Mouse (Mus musculus): ENCODE measurements around the gene Tbx1. TPM values are rescaled to one million over a fixed set of nuclear protein-coding genes. Genes with fewer than 3 reads are reported as not detected.

The Tbx1 gene
- polyA plus RNA-seq, 1 experiment: 3.3 TPM

GRCm38 (mm10) chr16:18629390-18630231 lies 39.1 kb upstream of the Tbx1 start, which contains the start of gene Sept5:
Sept5 (minus strand) TSS chr16:18629954.
- H3K4me1 ChIP-seq (ENCODE audit: control insufficient read depth, insufficient read depth, low read length): 0 out of 2 replicates have a peak, but pooled peaks cover 4% of the 10 kb centered on the region

GRCm38 (mm10) chr16:18628948-18629340 lies 38.5 kb upstream of the Tbx1 start:
- no peak for TF ChIP-seq CTCF (IDR thresholded peaks at IDR 0.05; ENCODE audit: borderline replicate concordance, insufficient read depth, low read length)
- no peak for TF ChIP-seq POLR2A (IDR thresholded peaks at IDR 0.05; ENCODE audit: low read depth, low read length)
- peak overlapping the region; percentile 10; the same call in 1 of the 2 replicates for H3K27ac ChIP-seq (ENCODE audit: insufficient read depth, low read length)
- 0 out of 2 replicates have a peak, but pooled peaks cover 4% of the 10 kb centered on the region for H3K4me1 ChIP-seq (ENCODE audit: control insufficient read depth, insufficient read depth, low read length)

More at GRCm38 (mm10) chr16:18629390-18630231, 39.1 kb upstream of the Tbx1 start, which contains the start of gene Sept5:
- peak within 1 kb of the TSS; percentile 10; the same call in 1 of the 2 replicates for H3K27ac ChIP-seq (ENCODE audit: insufficient read depth, low read length)
- peak within 1 kb of the TSS; percentile 74 for H3K4me3 ChIP-seq (ENCODE audit: insufficient read depth, low read length)
- no peak for TF ChIP-seq CTCF (IDR thresholded peaks at IDR 0.05; ENCODE audit: borderline replicate concordance, insufficient read depth, low read length)
- peak; percentile 62 for TF ChIP-seq POLR2A (IDR thresholded peaks at IDR 0.05; ENCODE audit: low read depth, low read length)

GRCm38 (mm10) chr16:18628206-18628947 lies 37.9 kb upstream of the Tbx1 start:
- TF ChIP-seq CTCF (IDR thresholded peaks at IDR 0.05; ENCODE audit: borderline replicate concordance, insufficient read depth, low read length): no peak
- peak; percentile 62; the same call in 1 of the 2 replicates for TF ChIP-seq POLR2A (IDR thresholded peaks at IDR 0.05; ENCODE audit: low read depth, low read length)
- Histone ChIP-seq H3K27ac (ENCODE audit: insufficient read depth, low read length) (peak overlapping the region; percentile 10; the same call in 1 of the 2 replicates), H3K4me3 (ENCODE audit: insufficient read depth, low read length) (peak overlapping the region; percentile 74), H3K4me1 (ENCODE audit: control insufficient read depth, insufficient read depth, low read length) (0 out of 2 replicates have a peak, but pooled peaks cover 4% of the 10 kb centered on the region)

More at GRCm38 (mm10) chr16:18628948-18629340, 38.5 kb upstream of the Tbx1 start:
- peak overlapping the region; percentile 74 for H3K4me3 ChIP-seq (ENCODE audit: insufficient read depth, low read length)

- Histone ChIP-seq H3K4me1 (ENCODE audit: control insufficient read depth, insufficient read depth, low read length) (0 out of 2 replicates have a peak, but pooled peaks cover 4% of the 10 kb centered on the region), H3K27ac (ENCODE audit: insufficient read depth, low read length) (no peak overlapping the region), H3K4me3 (ENCODE audit: insufficient read depth, low read length) (no peak overlapping the region)
- no peak for TF ChIP-seq POLR2A (IDR thresholded peaks at IDR 0.05; ENCODE audit: low read depth, low read length)
- no peak for TF ChIP-seq CTCF (IDR thresholded peaks at IDR 0.05; ENCODE audit: borderline replicate concordance, insufficient read depth, low read length)
These were observed 36.7 kb upstream of the Tbx1 start for GRCm38 (mm10) chr16:18627163-18627562.

- TF ChIP-seq POLR2A (IDR thresholded peaks at IDR 0.05; ENCODE audit: low read depth, low read length): no peak
- TF ChIP-seq CTCF (IDR thresholded peaks at IDR 0.05; ENCODE audit: borderline replicate concordance, insufficient read depth, low read length): peak; percentile 78
- H3K4me3 ChIP-seq (ENCODE audit: insufficient read depth, low read length): peak within 1 kb of the TSS; percentile 17
- 0 out of 2 replicates have a peak, but pooled peaks cover 4% of the 10 kb centered on the region for H3K4me1 ChIP-seq (ENCODE audit: control insufficient read depth, insufficient read depth, low read length)
- no peak within 1 kb of the TSS; the same call in 1 of the 2 replicates for H3K27ac ChIP-seq (ENCODE audit: insufficient read depth, low read length)
These were observed 36.0 kb upstream of the Tbx1 start, which contains the start of gene Gm49601 for GRCm38 (mm10) chr16:18626376-18626878. Gm49601 (minus strand) TSS chr16:18626427.

GRCm38 (mm10) chr16:18625791-18626311 lies 35.4 kb upstream of the Tbx1 start:
- TF ChIP-seq POLR2A (IDR thresholded peaks at IDR 0.05; ENCODE audit: low read depth, low read length): no peak
- no peak for TF ChIP-seq CTCF (IDR thresholded peaks at IDR 0.05; ENCODE audit: borderline replicate concordance, insufficient read depth, low read length)
- H3K27ac ChIP-seq (ENCODE audit: insufficient read depth, low read length): no peak overlapping the region; the same call in 1 of the 2 replicates
- 0 out of 2 replicates have a peak, but pooled peaks cover 4% of the 10 kb centered on the region for H3K4me1 ChIP-seq (ENCODE audit: control insufficient read depth, insufficient read depth, low read length)
- H3K4me3 ChIP-seq (ENCODE audit: insufficient read depth, low read length): peak overlapping the region; percentile 13; the same call in 1 of the 2 replicates

DNA sequence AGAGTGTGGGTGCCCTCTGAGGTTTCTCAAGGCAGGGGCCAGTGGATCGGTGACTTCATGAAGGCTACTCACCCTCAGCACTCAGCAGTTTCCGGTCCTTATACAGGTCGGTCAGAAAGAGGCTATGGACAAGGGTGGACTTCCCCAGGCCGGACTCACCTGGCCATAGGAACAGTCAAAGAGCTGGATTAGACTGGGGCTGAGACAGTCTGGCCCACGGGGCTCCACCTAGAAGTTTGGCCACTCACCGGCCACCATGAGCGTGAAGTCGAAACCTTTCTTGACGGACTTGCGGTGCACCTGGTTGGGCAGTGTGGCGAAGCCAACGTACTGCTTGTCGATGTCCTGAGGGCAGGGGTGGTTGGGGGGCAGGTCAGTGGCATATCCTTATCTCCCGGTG lies 34.6 kb upstream of the Tbx1 start:
- TF ChIP-seq CTCF (IDR thresholded peaks at IDR 0.05; ENCODE audit: borderline replicate concordance, insufficient read depth, low read length) (no peak), POLR2A (IDR thresholded peaks at IDR 0.05; ENCODE audit: low read depth, low read length) (no peak)
- no peak overlapping the region for H3K4me3 ChIP-seq (ENCODE audit: insufficient read depth, low read length)
- 0 out of 2 replicates have a peak, but pooled peaks cover 4% of the 10 kb centered on the region for H3K4me1 ChIP-seq (ENCODE audit: control insufficient read depth, insufficient read depth, low read length)
- H3K27ac ChIP-seq (ENCODE audit: insufficient read depth, low read length): no peak overlapping the region

GRCm38 (mm10) chr16:18624641-18625040 lies 34.2 kb upstream of the Tbx1 start:
- TF ChIP-seq CTCF (IDR thresholded peaks at IDR 0.05; ENCODE audit: borderline replicate concordance, insufficient read depth, low read length): no peak
- TF ChIP-seq POLR2A (IDR thresholded peaks at IDR 0.05; ENCODE audit: low read depth, low read length): no peak
- no peak overlapping the region for H3K4me3 ChIP-seq (ENCODE audit: insufficient read depth, low read length)
- H3K4me1 ChIP-seq (ENCODE audit: control insufficient read depth, insufficient read depth, low read length): 0 out of 2 replicates have a peak, but pooled peaks cover 4% of the 10 kb centered on the region
- H3K27ac ChIP-seq (ENCODE audit: insufficient read depth, low read length): no peak overlapping the region

Measured in embryonic fibroblast, embryonic 13.5 days (primary cell).